Comparison of ENCODE assay signal across 7 mouse cellular contexts in the genomic region with DNA sequence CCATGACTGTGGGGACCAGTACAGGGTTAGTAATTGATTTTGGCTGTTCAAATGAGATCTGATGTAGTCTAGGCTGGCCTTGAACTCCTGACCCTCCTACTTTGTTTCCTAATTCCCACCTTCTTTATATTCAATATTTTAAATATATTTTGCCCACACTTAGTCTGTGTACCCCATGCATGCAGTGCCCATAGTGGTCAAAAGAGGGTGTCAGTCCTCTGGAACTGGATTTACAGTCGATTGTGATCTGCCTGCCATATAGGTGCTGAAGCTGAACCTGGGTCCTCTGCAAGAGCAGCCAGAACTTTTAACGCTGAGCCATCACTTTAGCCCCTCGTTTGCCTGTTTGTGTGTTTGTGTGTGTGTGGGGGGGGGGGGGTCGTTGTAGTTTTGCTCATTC. TPM values are rescaled to one million over a fixed set of nuclear protein-coding genes. Genes with fewer than 3 reads are reported as not detected.
DNase-seq lines count a peak whose midpoint lies in the region; ATAC-seq and TF ChIP-seq lines count a peak whose summit lies in the region.

No protein-coding gene starts in this region.

- 21% methylated on average over 4 of the region's 4 CpGs for WGBS in embryonic facial prominence, embryonic 15.5 days
- WGBS in intestine, postnatal 0 days: 27% methylated on average over 4 of the region's 4 CpGs
- WGBS in neural tube, embryonic 14.5 days: 38% methylated on average over 4 of the region's 4 CpGs

- no peaks in the 10 kb centered on the region for H3K27me3 ChIP-seq in megakaryocyte, embryonic 14.5 days (replicated peaks)
- H3K27me3 ChIP-seq in embryonic facial prominence, embryonic 15.5 days: no peaks in the 10 kb centered on the region
- no peaks in the 10 kb centered on the region for H3K27me3 ChIP-seq in intestine, postnatal 0 days (replicated peaks; ENCODE audit: control insufficient read depth, insufficient read depth, low read length)
- no peaks in the 10 kb centered on the region for H3K27me3 ChIP-seq in neural tube, embryonic 14.5 days (ENCODE audit: control insufficient read depth, insufficient read depth, low read length)

- peak overlapping the region; percentile 31; the same call in 1 of the 2 replicates for H3K9ac ChIP-seq in embryonic facial prominence, embryonic 15.5 days
- 0 out of 2 replicates have a peak overlapping the region, but pooled peaks have one; percentile 22 for H3K9ac ChIP-seq in intestine, postnatal 0 days (ENCODE audit: low read depth, low read length)
- no peak overlapping the region; the same call in 1 of the 2 replicates for H3K9ac ChIP-seq in neural tube, embryonic 14.5 days (replicated peaks; ENCODE audit: low read depth, low read length)

- H3K27ac ChIP-seq in embryonic facial prominence, embryonic 15.5 days (replicated peaks): peak overlapping the region; percentile 89
- 0 out of 2 replicates have a peak overlapping the region, but pooled peaks have one; percentile 60 for H3K27ac ChIP-seq in intestine, postnatal 0 days (ENCODE audit: low read depth, low read length)
- H3K27ac ChIP-seq in neural tube, embryonic 14.5 days (ENCODE audit: low read depth, low read length): peak overlapping the region; percentile 88

- H3K4me2 ChIP-seq in embryonic facial prominence, embryonic 15.5 days (replicated peaks): peak overlapping the region; percentile 64
- H3K4me2 ChIP-seq in intestine, postnatal 0 days (replicated peaks; ENCODE audit: low read depth): peak overlapping the region; percentile 68
- peak overlapping the region; percentile 60 for H3K4me2 ChIP-seq in neural tube, embryonic 14.5 days (ENCODE audit: low read depth, low read length)

- H3K9me3 ChIP-seq in megakaryocyte, embryonic 14.5 days: no peaks in the 10 kb centered on the region
- H3K9me3 ChIP-seq in embryonic facial prominence, embryonic 15.5 days (replicated peaks): no peaks in the 10 kb centered on the region
- no peaks in the 10 kb centered on the region for H3K9me3 ChIP-seq in intestine, postnatal 0 days (ENCODE audit: control insufficient read depth)
- no peaks in the 10 kb centered on the region for H3K9me3 ChIP-seq in neural tube, embryonic 14.5 days (ENCODE audit: control insufficient read depth, low read length)

- no peak for ATAC-seq in megakaryocyte, adult 5-6 weeks (ENCODE audit: poor library complexity, severe bottlenecking)
- no peak for ATAC-seq in embryonic facial prominence, embryonic 15.5 days (ENCODE audit: insufficient number of reproducible peaks, low FRiP score, low TSS enrichment, low read depth)
- ATAC-seq in intestine, postnatal 0 days: no peak
- no peak for ATAC-seq in neural tube, embryonic 14.5 days (ENCODE audit: low read depth)

- DNase-seq in gastrocnemius, postnatal 25 days: no peak
- no peak for DNase-seq in left cerebral cortex, adult 18-20 months (ENCODE audit: low spot score in 2 of 2)

- peaks cover 58% of the 10 kb centered on the region for H3K4me1 ChIP-seq in megakaryocyte, embryonic 14.5 days
- peaks cover 15% of the 10 kb centered on the region; the same call in 1 of the 2 replicates for H3K4me1 ChIP-seq in embryonic facial prominence, embryonic 15.5 days
- H3K4me1 ChIP-seq in intestine, postnatal 0 days (replicated peaks; ENCODE audit: control insufficient read depth, insufficient read depth, low read length): no peaks in the 10 kb centered on the region
- peaks cover 12% of the 10 kb centered on the region; the same call in 1 of the 2 replicates for H3K4me1 ChIP-seq in neural tube, embryonic 14.5 days (ENCODE audit: control insufficient read depth, insufficient read depth, low read length)

- H3K36me3 ChIP-seq in megakaryocyte, embryonic 14.5 days (replicated peaks; ENCODE audit: low read length): peaks cover 64% of the 10 kb centered on the region
- H3K36me3 ChIP-seq in embryonic facial prominence, embryonic 15.5 days: peaks cover 17% of the 10 kb centered on the region
- H3K36me3 ChIP-seq in intestine, postnatal 0 days (ENCODE audit: control insufficient read depth, insufficient read depth): peaks cover 6% of the 10 kb centered on the region
- H3K36me3 ChIP-seq in neural tube, embryonic 14.5 days (ENCODE audit: control insufficient read depth, insufficient read depth, low read length): peaks cover 3% of the 10 kb centered on the region

- TF ChIP-seq CTCF in intestine, postnatal 0 days (IDR thresholded peaks at IDR 0.05; ENCODE audit: low read depth): peak; percentile 49

- peak overlapping the region; percentile 91 for H3K4me3 ChIP-seq in megakaryocyte, embryonic 14.5 days (replicated peaks)
- peak overlapping the region; percentile 49 for H3K4me3 ChIP-seq in embryonic facial prominence, embryonic 15.5 days (replicated peaks)
- peak overlapping the region; percentile 37 for H3K4me3 ChIP-seq in intestine, postnatal 0 days (ENCODE audit: low read depth, low read length)
- H3K4me3 ChIP-seq in neural tube, embryonic 14.5 days (ENCODE audit: low read depth, low read length): peak overlapping the region; percentile 43; the same call in 1 of the 2 replicates

RNA-seq across cellular contexts. Expression of gene Fbxo46, which starts 11.0 kb away (rescaled TPM):
- 28.9 and 35.0 TPM in 2 replicates for polyA plus RNA-seq in megakaryocyte, embryonic 14.5 days (2012; ENCODE audit: insufficient read depth, low replicate concordance)
- 1.5 and 1.9 TPM in 2 replicates for total RNA-seq in megakaryocyte, adult 5-6 weeks (2015)
- total RNA-seq in megakaryocyte, adult 5-6 weeks (2017): 6.5 and 6.9 TPM in 2 replicates
- 14.7 and 16.3 TPM in 2 replicates for polyA plus RNA-seq in embryonic facial prominence, embryonic 15.5 days (2015; fragmentation: Nextera tagmentation; extraction: Ambion mirVana)
- 4.8 and 5.1 TPM in 2 replicates for polyA plus RNA-seq in intestine, postnatal 0 days (2015; fragmentation: Nextera tagmentation; extraction: Ambion mirVana)
- 11.6 and 13.1 TPM in 2 replicates for polyA plus RNA-seq in neural tube, embryonic 14.5 days (2014; fragmentation: Nextera tagmentation; extraction: Ambion mirVana)
- total RNA-seq in gastrocnemius, postnatal 25 days (2021): 1 to 10 TPM; 2.9 TPM
- 10 to 100 TPM; 13.6 to 15.6 TPM for total RNA-seq in left cerebral cortex, adult 18-20 months (2021)

RNA-seq across cellular contexts. Expression of gene Gm4969, which starts 12.5 kb away (rescaled TPM):
- not detected in 2 replicates for polyA plus RNA-seq in megakaryocyte, embryonic 14.5 days (2012; ENCODE audit: insufficient read depth, low replicate concordance)
- total RNA-seq in megakaryocyte, adult 5-6 weeks (2015): 0.05 TPM in 1 of 2 replicates, not detected in the other
- 0.29 TPM in 1 of 2 replicates, not detected in the other for total RNA-seq in megakaryocyte, adult 5-6 weeks (2017)
- polyA plus RNA-seq in embryonic facial prominence, embryonic 15.5 days (2015; fragmentation: Nextera tagmentation; extraction: Ambion mirVana): 1.9 and 2.3 TPM in 2 replicates
- 0.38 and 0.39 TPM in 2 replicates for polyA plus RNA-seq in intestine, postnatal 0 days (2015; fragmentation: Nextera tagmentation; extraction: Ambion mirVana)
- 5.9 and 9.9 TPM in 2 replicates for polyA plus RNA-seq in neural tube, embryonic 14.5 days (2014; fragmentation: Nextera tagmentation; extraction: Ambion mirVana)
- not detected for total RNA-seq in gastrocnemius, postnatal 25 days (2021)
- under 1 TPM; 0.16 to 0.40 TPM for total RNA-seq in left cerebral cortex, adult 18-20 months (2021)

RNA-seq across cellular contexts. Expression of gene Qpctl, which starts 18.4 kb away (rescaled TPM):
- polyA plus RNA-seq in megakaryocyte, embryonic 14.5 days (2012; ENCODE audit: insufficient read depth, low replicate concordance): 5.0 and 11.8 TPM in 2 replicates
- total RNA-seq in megakaryocyte, adult 5-6 weeks (2015): 6.6 and 7.9 TPM in 2 replicates
- 3.5 and 4.5 TPM in 2 replicates for total RNA-seq in megakaryocyte, adult 5-6 weeks (2017)
- polyA plus RNA-seq in embryonic facial prominence, embryonic 15.5 days (2015; fragmentation: Nextera tagmentation; extraction: Ambion mirVana): 13.9 and 15.1 TPM in 2 replicates
- polyA plus RNA-seq in intestine, postnatal 0 days (2015; fragmentation: Nextera tagmentation; extraction: Ambion mirVana): 7.3 and 8.1 TPM in 2 replicates
- 18.6 and 21.2 TPM in 2 replicates for polyA plus RNA-seq in neural tube, embryonic 14.5 days (2014; fragmentation: Nextera tagmentation; extraction: Ambion mirVana)
- total RNA-seq in gastrocnemius, postnatal 25 days (2021): 1 to 10 TPM; 2.3 to 2.5 TPM
- total RNA-seq in left cerebral cortex, adult 18-20 months (2021): 10 to 100 TPM; 15.0 to 17.0 TPM

RNA-seq across cellular contexts. Expression of gene Snrpd2, which starts 18.9 kb away (rescaled TPM):
- polyA plus RNA-seq in megakaryocyte, embryonic 14.5 days (2012; ENCODE audit: insufficient read depth, low replicate concordance): 50.5 and 69.4 TPM in 2 replicates
- total RNA-seq in megakaryocyte, adult 5-6 weeks (2015): 44.2 and 53.7 TPM in 2 replicates
- 28.3 and 32.4 TPM in 2 replicates for total RNA-seq in megakaryocyte, adult 5-6 weeks (2017)
- 139 and 140 TPM in 2 replicates for polyA plus RNA-seq in embryonic facial prominence, embryonic 15.5 days (2015; fragmentation: Nextera tagmentation; extraction: Ambion mirVana)
- 66.3 and 69.6 TPM in 2 replicates for polyA plus RNA-seq in intestine, postnatal 0 days (2015; fragmentation: Nextera tagmentation; extraction: Ambion mirVana)
- polyA plus RNA-seq in neural tube, embryonic 14.5 days (2014; fragmentation: Nextera tagmentation; extraction: Ambion mirVana): 94.1 and 110 TPM in 2 replicates
- total RNA-seq in gastrocnemius, postnatal 25 days (2021): 10 to 100 TPM; 48.2 to 50.0 TPM
- 10 to 100 TPM; 73.9 to 78.5 TPM for total RNA-seq in left cerebral cortex, adult 18-20 months (2021)

RNA-seq across cellular contexts. Expression of gene Gipr, which starts 35.3 kb away (rescaled TPM):
- 1.2 TPM in 2 replicates for polyA plus RNA-seq in megakaryocyte, embryonic 14.5 days (2012; ENCODE audit: insufficient read depth, low replicate concordance)
- not detected in 2 replicates for total RNA-seq in megakaryocyte, adult 5-6 weeks (2015)
- not detected in 2 replicates for total RNA-seq in megakaryocyte, adult 5-6 weeks (2017)
- 0.68 and 1.1 TPM in 2 replicates for polyA plus RNA-seq in embryonic facial prominence, embryonic 15.5 days (2015; fragmentation: Nextera tagmentation; extraction: Ambion mirVana)
- polyA plus RNA-seq in intestine, postnatal 0 days (2015; fragmentation: Nextera tagmentation; extraction: Ambion mirVana): 0.48 and 0.67 TPM in 2 replicates
- 0.75 and 1.8 TPM in 2 replicates for polyA plus RNA-seq in neural tube, embryonic 14.5 days (2014; fragmentation: Nextera tagmentation; extraction: Ambion mirVana)
- total RNA-seq in gastrocnemius, postnatal 25 days (2021): not detected
- total RNA-seq in left cerebral cortex, adult 18-20 months (2021): 1 to 10 TPM; 1.4 to 1.8 TPM

Comparison
In these comparisons a context has a peak if more than half of its experiments do, and no peak if none do; other contexts are left out.
1. H3K4me3 ChIP-seq: peak in every context shown above with its lines; median percentile 91 in megakaryocyte, embryonic 14.5 days; 49 in embryonic facial prominence, embryonic 15.5 days; 43 in neural tube, embryonic 14.5 days; 37 in intestine, postnatal 0 days.